Mouse (Mus musculus) left cerebral cortex, postnatal 36 days (tissue): ENCODE results near the gene Aup1. TPM values are rescaled to one million over a fixed set of nuclear protein-coding genes. Genes with fewer than 3 reads are reported as not detected.

Experiments
- DNase-seq, 2 experiments: peaks; one replicate each; pipeline ENCODE4 v3.0.0; 2021 to 2022; ENCODE audit warnings: low spot score in 2 of 2, mixed read lengths in 1 of 2
- intact Hi-C: fragments of 180-260 bp; cut with DNase I; formaldehyde crosslinking; loops from one replicate; pipeline ENCODE4 v1.15.1; 2025
- total RNA-seq, 2 experiments: library from RNA; stranded (reverse); gene quantifications; 2 replicates each; pipeline ENCODE4 v1.2.3; 2021

The Aup1 gene
- total RNA-seq = 100 to 1,000 TPM; 112 to 131 TPM

- DNase-seq = peak; percentile 98 to 99
- intact Hi-C loops = loop anchor here (1.0 to 2.0 kb wide), 3 partner anchors 24 to 58 kb away; partner anchors contain the start of genes Ccdc142 and Gm42688
Observed at GRCm38 (mm10) chr6:83054074-83054851, at the start of gene Aup1. Aup1 (plus strand) TSS chr6:83054521.

GRCm38 (mm10) chr6:83004872-83005271 is 49.4 kb upstream of the Aup1 start:
- no peak for DNase-seq
- intact Hi-C loops = no loop called here

- no peak for DNase-seq
- intact Hi-C loops = no loop called here
Observed at GRCm38 (mm10) chr6:83005444-83006011, 48.8 kb upstream of the Aup1 start.

GRCm38 (mm10) chr6:83006114-83006513 is 48.2 kb upstream of the Aup1 start:
- DNase-seq = no peak
- intact Hi-C loops = no loop called here

GRCm38 (mm10) chr6:83008659-83009058 is 45.7 kb upstream of the Aup1 start:
- intact Hi-C loops = no loop called here
- DNase-seq = no peak

GRCm38 (mm10) chr6:83010010-83010409 is 44.3 kb upstream of the Aup1 start:
- intact Hi-C loops = no loop called here

GRCm38 (mm10) chr6:83011255-83011654 is 43.1 kb upstream of the Aup1 start:
- intact Hi-C loops = no loop called here
- no peak for DNase-seq

More at GRCm38 (mm10) chr6:83010010-83010409, 44.3 kb upstream of the Aup1 start:
- no peak for DNase-seq

GRCm38 (mm10) chr6:83011756-83012155 is 42.6 kb upstream of the Aup1 start:
- intact Hi-C loops = no loop called here
- DNase-seq = no peak

- DNase-seq = no peak
- intact Hi-C loops = no loop called here
Observed at GRCm38 (mm10) chr6:83013444-83013843, 40.9 kb upstream of the Aup1 start.

- intact Hi-C loops = no loop called here
- DNase-seq = no peak
Observed at GRCm38 (mm10) chr6:83014482-83015466, 39.5 kb upstream of the Aup1 start.

GRCm38 (mm10) chr6:83015749-83016148 is 38.6 kb upstream of the Aup1 start:
- intact Hi-C loops = no loop called here
- no peak for DNase-seq

- intact Hi-C loops = no loop called here
- no peak for DNase-seq
Observed at GRCm38 (mm10) chr6:83017190-83017589, 37.1 kb upstream of the Aup1 start.

GRCm38 (mm10) chr6:83019044-83019443 is 35.3 kb upstream of the Aup1 start:
- intact Hi-C loops = no loop called here
- no peak for DNase-seq

GRCm38 (mm10) chr6:83020121-83020520 is 34.2 kb upstream of the Aup1 start:
- DNase-seq = no peak
- intact Hi-C loops = no loop called here

- intact Hi-C loops = no loop called here
- DNase-seq = no peak
Observed at GRCm38 (mm10) chr6:83020836-83021593, 33.3 kb upstream of the Aup1 start.

- DNase-seq = no peak
- intact Hi-C loops = no loop called here
Observed at GRCm38 (mm10) chr6:83023008-83023407, 31.3 kb upstream of the Aup1 start.

GRCm38 (mm10) chr6:83023786-83024185 is 30.5 kb upstream of the Aup1 start:
- intact Hi-C loops = no loop called here
- no peak for DNase-seq

- DNase-seq = no peak
- intact Hi-C loops = no loop called here
Observed at GRCm38 (mm10) chr6:83024421-83024820, 29.9 kb upstream of the Aup1 start.

GRCm38 (mm10) chr6:83025221-83025620 is 29.1 kb upstream of the Aup1 start:
- intact Hi-C loops = no loop called here
- no peak for DNase-seq
